Mouse (Mus musculus) megakaryocyte progenitor cell, adult 5-6 weeks (primary cell): ENCODE measurements around the gene Calhm2. TPM values are rescaled to one million over a fixed set of nuclear protein-coding genes. Genes with fewer than 3 reads are reported as not detected.
"Not testable (repeated sequence)": the region's sequence is repeated elsewhere in the genome, so short reads cannot be mapped to it uniquely, and the experiment has no call there.

Source experiments
- ATAC-seq: replicated peaks from 2 replicates; pipeline ENCODE4 v1.8.0; 2016; ENCODE audit warnings: mild to moderate bottlenecking, moderate TSS enrichment, inconsistent platforms; ENCODE audit not compliant: poor library complexity
- total RNA-seq, 2 experiments: library from RNA; stranded (forward) in 1 of 2; stranded (reverse) in 1 of 2; fragments of 157-497, 149-512 nt in 1 of 2; fragments of 200-1000 nt in 1 of 2; gene quantifications; 2 replicates each; pipeline versions ENCODE4 v1.2.3 to v1.2.4; 2015 to 2017

The Calhm2 gene
- total RNA-seq, 2 experiments from 2014 or later, result 7.3 to 11.3 TPM

DNA sequence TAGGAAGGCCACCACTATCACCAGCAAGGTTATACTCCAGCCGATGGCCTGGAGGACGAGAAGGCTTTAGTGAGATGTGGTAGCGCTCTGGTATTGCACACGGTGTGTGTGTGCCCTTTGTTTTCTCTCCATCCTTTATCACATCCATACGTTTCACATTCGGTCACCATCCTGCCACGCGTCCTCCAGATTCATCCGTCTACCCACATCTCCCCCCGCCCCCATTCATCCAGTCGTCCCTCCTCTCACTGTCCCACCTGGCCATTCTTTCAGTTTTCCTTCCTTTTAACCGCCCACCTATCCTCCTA is 13.9 kb upstream of the Calhm2 start:
- ATAC-seq, result no peak

DNA sequence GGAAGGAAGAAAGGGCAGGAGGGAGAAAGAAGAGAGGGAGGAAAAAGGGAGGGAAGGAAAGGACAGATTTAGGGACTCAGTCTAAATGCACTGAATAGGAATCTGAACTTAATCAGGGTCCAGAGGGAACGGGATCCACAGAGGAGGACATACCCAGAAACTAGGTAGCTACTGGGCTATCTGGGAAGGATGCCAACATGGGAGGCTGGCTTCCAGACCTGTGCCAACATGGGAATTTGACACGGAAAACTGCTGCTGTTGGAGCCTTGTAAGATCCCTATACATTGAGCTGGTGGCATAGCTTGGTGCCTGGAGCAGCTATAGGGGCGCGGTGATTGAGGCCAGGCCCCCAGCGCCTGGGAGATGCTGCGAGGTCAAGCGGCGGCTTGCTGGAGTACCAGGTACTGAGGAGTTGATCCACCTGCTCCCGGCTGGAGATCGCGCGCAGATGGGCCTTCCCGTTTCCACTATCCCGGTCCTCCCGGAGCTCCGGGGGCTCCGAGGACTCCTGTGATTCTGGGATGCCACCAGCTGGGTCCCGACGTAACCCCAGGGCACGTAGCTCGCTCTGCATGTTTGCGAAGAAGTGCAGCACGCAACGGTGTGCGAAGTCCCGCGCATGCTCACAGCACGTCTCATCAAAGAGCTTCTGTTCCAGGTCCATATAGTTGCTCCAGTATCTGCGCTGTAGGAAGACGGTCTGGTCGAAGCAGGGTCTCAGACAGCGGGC is 13.4 kb upstream of the Calhm2 start:
- ATAC-seq, result no peak

DNA sequence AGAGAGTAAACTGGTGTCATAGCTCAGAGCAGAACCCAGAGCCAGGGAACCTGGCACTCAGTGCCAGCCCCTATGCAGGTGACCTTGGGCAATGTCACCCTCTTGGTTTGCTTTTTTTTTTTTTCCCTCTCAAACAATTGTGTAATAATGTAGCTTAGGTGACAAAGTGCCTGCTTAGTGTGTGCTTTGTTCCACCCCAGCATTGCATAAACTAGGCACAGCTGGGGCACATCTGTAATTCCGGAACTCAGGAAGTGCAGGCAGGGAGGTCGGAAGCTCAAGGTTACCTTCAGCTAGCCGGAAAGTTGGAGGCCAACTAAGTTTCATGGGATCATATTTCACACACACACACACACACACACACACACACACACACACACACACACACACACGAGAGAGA is 11.8 kb upstream of the Calhm2 start:
- no peak for ATAC-seq

DNA sequence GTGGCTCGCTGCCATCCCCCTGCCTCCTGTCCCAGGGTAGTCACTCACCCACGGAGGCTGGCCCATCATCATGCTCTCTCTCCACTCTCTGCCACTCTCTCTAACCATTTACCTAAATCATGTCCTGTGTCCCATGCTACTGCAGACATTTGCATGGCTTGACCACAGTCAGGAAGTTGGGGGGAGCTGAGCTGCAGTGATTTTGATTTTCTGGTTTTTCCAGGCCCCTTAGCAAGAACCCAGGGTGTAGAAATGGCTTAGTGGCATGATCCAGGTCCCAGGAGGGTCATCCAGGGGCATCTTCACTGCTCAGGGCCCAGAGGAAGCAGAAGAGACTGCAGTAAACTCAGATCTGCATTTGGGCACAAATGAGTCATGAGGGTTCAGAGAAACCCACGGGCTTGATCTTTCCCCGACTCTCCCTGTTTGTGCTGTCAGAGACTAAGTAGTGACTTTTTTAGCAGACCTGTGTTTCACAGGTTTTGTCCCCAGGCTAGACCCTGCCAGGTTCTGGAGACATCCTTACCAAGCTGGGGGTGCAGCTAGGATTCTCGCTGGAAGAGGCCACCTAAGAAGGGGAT is 10.3 kb upstream of the Calhm2 start:
- no peak for ATAC-seq

DNA sequence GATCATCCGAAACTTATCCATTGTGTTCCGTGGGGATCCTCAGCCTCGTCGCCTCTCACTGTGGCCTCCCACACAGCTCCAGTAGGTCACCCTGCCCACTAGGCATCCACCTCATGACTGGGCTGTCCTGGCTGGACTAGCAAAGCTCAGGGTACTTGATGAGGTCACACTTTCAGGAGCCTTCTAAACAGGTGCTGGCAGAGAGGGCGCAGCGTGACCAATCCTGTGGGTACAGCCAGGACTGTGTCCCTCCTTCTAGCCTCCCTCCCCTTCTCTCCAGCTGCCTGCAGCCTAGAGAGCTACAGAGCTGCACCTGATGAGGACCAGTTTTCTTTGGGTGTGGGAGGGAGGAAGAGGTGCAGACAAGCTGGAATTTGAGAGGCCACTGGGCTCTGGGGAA is 6.1 kb upstream of the Calhm2 start, which contains the start of gene Calhm1:
Gene Calhm1, minus strand, starts transcription at position 101 of the 400 bp plus-strand sequence.
- no peak for ATAC-seq

DNA sequence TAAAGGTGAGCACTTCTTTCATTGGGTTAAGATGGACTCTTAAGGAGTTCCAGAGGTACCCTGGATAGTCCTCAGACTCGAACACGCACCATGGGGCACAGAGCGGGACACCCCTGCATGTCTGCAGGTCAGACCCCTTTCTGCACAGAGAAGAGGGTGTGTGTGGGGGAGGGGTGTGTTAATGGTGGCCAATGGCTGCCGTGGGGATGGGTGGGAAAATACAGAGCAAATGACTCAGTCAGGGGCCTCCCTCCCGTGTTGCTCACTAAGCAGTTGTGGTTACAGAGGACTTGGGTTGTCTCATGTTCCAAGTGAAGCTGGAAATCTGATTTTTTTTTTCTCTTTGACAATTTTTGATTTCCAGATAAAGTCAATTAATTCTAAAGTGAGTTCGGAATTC is 4.3 kb upstream of the Calhm2 start:
- ATAC-seq, result no peak

DNA sequence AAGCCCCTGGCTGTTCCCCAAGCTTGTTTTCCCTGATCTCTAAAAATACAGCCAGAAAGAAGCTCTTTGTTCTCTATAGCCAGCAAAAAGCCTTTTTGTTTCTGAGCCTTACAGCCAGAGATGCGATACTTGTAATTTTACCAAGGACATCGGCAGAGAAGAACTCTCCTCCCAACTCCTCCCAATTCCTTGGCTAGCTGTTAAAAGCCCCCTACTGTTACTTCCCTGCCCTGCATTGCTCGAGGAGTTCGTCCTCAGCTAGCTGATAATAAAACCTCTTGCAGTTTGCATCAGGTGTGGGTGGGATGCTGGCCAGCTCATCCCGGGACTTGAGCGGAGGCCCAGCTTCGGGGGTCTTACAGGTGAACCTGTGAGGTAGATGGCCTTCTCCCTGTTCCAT is 1.5 kb upstream of the Calhm2 start:
- not testable (repeated sequence) for ATAC-seq

DNA sequence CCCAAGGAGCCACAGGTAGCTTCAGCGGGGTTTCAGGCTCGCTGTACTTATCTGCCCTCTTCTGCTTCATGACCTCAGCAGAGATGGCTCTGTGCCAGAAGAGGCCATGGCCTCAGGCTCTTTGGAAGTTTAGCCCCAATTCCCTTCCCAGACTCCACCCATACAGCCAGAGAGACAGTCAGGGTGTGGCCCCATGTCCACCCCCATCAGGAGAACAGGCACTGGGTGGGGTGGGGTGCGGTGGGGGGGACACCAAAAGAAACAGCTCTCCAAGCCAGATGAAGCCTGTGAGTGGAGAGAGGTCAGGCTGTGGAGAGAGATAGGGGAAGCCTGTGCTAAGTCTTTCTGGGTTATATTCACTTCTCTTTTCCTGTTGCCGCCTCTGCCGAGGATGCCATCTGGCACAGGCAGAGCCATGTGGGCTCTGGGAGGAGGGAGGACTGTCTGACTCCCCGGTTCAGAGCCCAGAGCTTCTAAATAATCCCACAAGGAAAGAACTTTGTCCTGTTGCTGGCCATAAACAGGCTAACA is 978 bp downstream of the Calhm2 start:
- ATAC-seq, result peak; percentile 65

DNA sequence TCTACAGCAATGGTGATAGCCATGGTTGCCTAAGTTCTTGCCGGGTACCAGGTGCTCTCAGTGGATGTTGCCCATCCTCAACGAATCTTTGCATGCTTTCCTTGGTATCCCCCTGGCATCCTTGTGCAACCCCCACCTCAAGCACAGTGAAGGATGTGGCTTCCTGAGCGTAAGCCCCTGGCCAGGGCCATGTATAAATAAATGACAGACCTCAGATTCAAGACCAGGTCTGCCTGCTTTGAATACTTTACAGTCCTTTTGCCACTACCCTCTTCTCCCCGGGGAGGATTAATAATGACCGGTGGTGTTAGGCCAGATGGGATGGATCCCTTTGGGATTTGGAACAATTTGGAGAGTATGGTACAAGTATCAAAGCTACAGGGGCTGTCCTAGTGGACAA is 1.9 kb downstream of the Calhm2 start:
- no peak for ATAC-seq

DNA sequence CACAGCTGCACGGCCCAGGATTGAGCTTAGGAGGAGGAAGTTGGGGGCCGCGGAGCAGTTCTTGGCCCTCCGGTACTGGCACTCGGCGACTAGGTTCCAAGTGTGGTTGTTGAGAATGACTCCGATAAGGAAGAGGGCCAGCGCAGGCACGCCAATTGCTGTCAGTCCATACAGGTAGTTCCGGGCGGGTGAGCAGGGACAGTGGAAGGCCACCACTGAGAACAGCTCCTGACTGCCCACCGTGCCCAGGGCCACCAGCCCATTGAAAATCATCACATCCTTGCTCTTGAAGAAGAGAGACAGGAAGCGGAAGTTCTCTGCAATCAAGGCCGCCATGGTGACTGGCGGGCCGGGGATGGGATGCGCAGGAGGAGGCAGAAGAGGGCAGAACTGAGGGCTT is 2.5 kb downstream of the Calhm2 start:
- ATAC-seq, result no peak

DNA sequence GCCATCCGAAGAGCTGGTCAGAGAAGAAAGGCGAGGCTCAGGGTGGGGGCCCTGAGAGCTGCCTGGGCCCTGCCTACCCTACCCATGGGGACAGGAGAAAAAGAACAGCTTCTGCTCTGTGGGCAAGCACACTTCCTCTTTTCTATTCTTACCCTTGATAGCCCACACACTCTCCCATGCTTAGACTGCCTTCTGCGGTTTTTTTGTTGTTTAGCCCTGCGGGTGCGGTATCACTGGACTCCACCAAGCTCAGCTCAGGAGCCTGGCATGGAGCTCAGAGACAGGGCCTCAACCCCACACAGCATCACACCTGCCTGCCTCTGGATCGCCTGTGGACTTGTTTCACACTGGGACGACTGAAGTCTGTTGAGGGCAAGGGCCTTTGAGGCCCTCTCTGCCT is 4.9 kb downstream of the Calhm2 start:
- ATAC-seq, result peak; percentile 70

DNA sequence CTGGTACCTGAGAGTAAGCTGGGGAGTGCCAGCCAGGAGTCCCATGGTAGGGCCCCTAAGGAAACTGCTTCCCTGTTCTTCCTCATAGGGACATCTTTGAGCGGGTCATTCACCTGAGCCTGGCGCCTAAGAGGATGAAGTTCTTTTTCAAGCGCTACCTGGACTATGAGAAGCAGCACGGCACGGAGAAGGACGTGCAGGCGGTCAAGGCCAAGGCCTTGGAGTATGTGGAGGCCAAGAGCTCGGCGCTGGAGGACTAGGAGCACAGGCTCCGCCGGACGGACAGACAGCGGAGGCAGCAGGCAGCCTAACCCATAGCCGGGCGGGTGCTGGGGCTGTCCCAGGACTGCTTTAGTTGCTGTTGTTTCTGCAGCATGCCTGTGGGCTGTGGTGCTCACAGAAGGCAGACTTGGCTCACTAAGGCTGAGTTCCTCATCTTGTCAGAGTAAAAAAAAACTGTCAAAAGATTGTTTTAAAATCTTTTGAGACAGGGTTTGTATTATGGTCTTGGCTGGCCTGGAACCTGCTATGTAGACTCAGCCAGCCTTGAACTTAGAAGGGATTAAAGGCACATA is 7.5 kb downstream of the Calhm2 start:
- no peak for ATAC-seq

DNA sequence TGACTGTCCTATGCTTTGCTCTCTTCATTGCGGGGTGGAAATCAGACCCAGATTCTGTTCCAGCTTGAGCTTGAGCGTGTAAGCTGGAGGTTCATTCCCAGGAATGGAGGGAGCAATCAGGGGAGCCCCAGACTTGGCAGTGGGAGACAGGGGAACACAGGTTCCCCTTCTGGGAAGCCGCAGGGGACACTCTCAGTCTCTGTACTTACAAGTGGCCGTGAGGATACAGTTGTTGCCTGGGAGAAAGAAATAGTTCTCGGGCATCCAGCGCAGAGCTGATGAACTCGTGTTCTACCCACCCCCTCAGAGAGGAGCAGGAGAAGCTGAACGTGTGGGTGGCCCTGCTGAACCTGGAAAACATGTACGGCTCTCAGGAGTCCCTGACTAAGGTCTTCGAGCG is 9.3 kb downstream of the Calhm2 start:
- ATAC-seq, result no peak

DNA sequence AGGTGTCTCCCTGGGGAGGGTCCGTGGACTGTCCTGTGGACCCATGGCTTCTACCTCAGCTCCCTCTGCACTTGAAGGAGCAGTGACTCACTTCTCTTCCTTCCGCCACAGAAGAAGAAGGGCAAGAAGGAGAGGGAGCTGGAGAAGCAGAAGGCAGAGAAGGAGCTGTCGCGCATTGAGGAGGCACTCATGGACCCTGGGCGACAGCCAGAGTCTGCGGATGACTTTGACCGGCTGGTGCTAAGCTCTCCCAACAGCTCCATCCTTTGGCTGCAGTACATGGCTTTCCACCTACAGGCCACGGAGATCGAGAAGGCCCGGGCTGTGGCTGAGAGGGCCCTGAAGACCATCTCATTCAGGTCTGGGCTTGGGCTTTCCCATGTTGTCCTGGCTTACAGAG is 9.9 kb downstream of the Calhm2 start:
- ATAC-seq, result no peak

DNA sequence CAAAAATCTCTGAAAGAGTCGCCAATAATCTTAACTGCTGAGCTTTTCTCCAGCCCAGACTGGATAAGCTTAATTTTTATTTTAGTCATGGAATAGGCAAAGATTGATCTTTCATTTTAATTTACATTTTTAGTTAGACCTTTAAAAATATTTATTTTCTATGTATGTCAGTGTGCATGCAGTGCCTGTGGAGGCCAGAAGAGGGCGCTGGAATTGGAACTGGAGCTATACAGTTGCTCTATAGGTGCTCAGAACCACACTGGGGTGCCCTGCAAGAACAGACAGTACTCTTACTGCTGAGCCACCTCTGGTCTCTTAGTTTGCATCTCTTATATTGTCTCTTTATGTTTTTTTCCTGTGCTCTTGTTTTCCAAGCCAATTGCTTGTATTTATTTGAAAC is 15.3 kb downstream of the Calhm2 start:
- ATAC-seq, result peak; percentile 75

DNA sequence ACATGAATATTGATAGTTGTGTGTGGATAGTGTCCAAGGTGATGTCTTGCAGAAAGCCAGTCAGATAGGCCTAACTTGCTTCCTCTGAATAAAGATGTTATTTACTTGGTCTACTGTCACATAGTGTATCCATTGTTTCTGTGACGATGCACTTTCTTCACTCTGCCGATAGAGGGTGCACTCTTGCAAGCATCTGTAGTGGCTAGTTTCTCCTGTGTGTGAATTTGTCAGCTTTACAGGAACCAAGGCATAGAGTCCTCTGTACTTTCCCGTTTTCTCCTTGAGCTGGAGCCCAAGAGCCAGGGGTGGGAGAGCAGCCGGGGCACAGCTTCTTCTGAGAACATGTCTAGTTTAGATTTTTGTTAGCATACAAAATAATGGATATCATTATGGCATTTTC is 17.0 kb downstream of the Calhm2 start:
- peak; percentile 83 for ATAC-seq

DNA sequence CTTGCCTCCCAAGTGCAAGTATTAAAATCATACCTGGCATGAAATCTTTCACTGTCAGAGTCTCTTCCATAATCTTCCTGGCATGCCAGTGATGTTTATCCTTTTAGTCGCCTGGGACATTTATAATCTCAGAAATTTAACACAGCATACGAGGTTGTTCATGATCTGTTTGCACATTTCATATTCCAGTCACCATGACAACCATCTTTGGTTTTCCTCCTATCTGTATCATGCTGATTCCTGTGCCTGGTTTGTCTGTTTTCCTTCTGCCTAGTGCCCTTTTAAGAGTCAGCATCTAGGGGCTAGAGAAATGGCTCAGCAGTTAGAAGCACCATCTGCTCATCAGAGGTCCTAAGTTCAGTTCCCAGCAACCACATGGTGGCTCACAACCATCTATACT is 19.5 kb downstream of the Calhm2 start:
- ATAC-seq, result no peak

DNA sequence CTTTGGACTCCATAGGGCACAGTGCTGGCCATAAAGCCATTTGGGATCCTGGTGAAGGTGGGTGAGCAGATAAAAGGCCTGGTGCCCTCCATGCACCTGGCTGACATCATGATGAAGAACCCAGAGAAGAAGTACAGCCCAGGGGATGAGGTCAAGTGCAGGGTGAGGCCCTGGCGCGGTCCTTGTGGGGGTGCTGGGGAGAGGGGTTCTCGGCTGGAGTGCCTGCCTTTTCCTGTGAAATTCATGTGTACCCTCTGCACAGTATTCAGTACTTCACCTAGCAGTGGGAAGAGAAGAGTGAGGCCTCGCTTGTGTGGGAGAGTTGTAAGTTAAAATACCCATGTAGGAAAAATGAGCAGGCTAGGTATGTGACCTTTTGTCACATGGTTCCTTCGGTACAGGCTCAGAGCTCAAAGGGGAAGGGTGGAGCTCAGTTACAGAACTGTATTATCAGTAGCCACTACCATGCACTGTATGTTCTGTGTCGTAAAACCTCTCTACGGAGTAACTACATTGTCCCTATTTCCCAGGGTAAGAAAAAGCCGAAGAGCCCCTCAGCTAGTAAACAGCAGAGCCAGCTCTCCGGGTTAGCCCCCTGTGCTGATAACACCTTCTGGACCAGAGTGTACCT is 33.3 kb downstream of the Calhm2 start:
- no peak for ATAC-seq

DNA sequence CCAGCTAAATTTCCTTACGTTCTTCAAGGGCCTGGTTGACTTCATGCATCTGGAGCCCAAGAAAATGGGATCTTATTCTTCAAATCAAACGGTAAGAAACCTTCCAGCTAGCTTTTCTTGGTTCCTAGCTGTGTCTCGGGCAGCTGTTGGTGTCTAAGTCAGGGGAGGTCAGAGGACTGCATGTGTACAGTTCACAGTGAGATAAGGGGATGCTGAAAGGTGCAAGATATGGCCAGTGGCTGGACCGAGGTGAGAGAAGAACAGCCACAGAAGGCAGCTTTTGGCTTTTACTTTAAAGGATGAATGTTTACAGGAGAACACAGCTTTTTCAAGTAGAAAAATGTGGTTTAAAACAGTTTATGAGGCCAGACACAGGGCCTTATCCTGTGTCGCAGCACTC is 37.0 kb downstream of the Calhm2 start:
- ATAC-seq, result 0 out of 2 replicates have a peak, but pooled peaks have one; percentile 39

DNA sequence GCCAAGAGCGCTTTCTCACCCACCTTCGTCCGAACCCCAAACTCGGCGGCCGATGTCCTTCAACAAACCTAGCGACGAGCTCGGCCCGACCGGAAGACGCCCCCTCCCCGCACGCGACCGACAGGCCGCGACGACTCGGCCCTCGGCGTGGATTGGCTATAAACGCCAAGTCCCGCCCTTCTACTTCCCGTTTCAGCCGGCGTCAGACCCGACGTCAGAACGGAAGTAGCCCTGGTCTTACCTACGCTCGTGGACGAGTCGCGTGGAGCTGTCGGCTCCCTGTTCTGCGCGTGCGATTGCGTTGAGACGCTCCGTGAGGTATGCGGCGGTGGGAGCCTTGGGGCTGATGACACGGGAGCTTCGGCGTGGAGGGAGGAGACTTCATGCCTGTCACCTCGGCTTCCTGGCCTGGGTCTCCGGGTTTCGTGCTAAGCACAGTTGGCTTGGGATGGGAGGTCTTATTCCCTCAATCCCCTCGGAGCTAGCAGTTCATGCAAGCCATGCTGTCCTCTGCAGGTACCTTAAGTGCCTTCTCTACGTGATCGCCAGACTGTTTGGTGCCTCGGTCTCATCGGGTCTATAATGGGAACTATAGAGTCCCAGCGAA is 47.4 kb downstream of the Calhm2 start, which contains the start of the genes Usmg5 and Pdcd11:
Gene Usmg5, minus strand, starts transcription at position 98 of the 607 bp plus-strand sequence.
Gene Pdcd11, plus strand, starts transcription at position 219 of the 607 bp plus-strand sequence.
- peak; percentile 98 for ATAC-seq
